Mouse (Mus musculus): ENCODE data around the gene Chst10.
A peak's percentile ranks its signal among the peaks of the same experiment; 100 is the strongest.

Chst10 gene

DNA sequence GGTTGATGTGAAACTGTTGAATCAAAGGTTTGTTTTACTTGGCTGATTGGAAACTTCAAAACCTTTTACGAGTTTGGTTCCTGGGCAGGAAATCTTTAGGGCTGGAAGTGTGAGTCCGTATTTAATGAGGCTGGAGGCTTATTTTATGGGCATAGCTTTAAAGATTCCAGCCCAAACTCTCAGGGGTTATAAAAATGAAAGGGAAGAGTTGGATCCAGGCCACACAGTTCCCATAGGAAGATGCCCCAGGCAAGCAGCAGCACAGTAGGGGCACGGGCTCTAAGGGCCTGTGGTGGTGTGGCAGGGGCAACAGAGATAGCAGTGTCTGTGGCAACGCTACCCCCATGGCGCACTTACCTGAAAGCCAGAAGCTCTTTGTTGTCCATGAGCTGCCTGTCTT lies 31.7 kb downstream of the Chst10 start:
- no peak for DNase-seq

DNA sequence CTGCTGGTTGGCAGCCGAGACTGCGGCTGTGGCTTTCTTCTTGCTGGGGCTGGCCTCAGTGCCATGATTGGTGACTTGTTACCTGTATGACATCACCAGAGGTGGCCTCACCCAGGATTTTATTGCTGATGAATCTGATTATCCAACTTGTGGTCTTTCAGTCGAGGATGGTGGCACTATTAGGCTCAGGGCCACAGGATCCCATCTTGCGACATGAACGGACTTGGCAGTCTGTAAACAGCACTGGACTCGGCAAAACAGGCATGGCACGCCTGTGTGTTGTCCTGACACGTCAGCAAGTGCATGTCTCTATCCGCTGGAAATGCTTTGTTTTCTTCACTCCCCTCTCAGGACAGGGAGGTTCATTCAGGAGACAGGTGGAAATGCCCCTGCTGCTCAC lies 33.6 kb downstream of the Chst10 start:
- no peak for DNase-seq

DNA sequence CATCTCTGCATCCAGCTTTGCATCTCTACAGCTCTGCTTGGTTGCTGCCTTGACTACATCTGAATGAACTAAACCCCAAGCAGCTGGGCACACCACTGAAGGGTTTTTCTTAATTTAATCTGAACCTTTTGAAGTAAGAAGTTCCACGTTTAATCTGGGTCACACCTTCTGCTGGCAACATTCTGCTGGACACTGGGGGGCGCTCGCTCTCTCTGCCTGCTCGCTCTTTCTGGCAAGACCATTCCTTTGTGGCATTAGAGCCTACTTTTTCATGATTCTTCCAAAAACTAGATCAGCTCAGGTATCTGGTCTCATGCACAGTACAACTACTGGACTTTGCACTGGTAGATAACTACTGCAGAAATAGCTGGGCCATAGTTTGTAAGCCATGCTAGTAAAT lies 35.7 kb downstream of the Chst10 start:
- DNase-seq: peak; percentile 17

DNA sequence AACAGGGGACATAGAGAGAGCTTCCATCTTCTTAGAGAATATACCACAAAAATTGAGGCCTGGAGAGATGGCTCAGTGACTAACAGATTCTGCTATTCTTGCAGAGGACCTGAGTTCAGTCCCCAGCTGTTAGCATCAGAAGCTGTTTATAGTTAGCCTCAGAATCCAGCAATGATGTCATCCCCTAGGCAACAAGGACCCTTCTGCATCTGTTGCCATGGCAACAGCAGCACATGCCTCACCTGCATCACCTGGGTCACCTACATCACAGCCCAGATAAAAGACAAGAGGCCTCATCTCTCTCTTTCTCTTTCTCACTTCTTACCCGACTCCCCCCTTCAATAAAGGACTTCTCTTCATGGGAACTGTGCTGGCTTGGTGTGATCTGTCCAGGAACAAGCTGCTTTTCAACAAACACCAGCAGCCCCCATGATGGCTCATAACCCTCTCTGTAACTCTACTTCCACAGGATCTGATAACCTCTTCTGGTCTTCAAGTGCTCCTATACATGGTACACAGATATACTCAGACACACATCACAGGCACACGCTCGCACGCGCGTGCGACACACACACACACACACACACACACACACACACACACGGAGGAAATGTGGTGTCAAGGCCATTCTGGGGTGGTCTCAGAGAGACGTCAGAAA lies 37.0 kb downstream of the Chst10 start:
- DNase-seq: no peak

GRCm38 (mm10) chr1:38860207-38860606 lies 37.8 kb downstream of the Chst10 start:
- DNase-seq: no peak

DNA sequence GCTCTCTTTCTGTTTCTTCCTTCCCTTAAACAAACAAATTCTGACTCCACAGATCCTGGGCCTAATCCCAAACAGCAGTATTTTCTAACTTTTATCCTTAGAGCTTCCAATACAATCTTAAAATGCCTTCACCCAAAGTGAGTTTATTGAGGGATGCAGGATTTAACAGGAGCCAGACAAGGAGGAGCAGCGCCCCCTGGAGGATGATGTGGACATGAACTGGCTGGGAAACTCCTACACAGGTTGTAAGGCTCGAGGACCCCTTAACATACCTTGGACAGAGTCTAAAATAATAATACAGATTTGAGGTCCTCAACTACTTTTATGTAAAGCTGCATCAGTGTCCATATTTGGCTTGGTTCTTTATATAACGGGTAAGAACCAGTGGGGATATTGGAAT lies 41.8 kb downstream of the Chst10 start:
- peak; percentile 82 for DNase-seq

- DNase-seq: no peak
These were observed 45.7 kb downstream of the Chst10 start for GRCm38 (mm10) chr1:38852250-38852649.

DNA sequence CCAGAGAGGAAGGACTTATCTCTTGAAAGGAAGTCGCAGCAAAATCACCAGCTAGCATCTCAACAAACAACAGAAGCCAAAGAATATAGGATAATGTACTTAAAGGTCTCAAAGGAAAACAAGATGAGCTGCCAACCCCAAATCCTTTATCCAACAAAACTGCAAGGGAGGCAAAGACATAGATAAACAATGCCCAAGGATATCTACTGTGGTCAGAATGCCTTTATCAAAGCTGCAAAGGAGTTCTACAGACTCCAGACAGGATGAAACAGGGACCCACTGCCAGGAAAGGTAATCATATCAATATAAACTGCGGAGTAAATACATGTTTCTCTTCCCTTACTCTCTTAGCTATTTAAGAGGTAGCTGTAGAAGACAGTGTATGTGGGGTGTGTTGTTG lies 47.3 kb downstream of the Chst10 start:
- no peak for DNase-seq

- no peak for DNase-seq
These were observed 49.3 kb downstream of the Chst10 start for GRCm38 (mm10) chr1:38848451-38849289.

DNA sequence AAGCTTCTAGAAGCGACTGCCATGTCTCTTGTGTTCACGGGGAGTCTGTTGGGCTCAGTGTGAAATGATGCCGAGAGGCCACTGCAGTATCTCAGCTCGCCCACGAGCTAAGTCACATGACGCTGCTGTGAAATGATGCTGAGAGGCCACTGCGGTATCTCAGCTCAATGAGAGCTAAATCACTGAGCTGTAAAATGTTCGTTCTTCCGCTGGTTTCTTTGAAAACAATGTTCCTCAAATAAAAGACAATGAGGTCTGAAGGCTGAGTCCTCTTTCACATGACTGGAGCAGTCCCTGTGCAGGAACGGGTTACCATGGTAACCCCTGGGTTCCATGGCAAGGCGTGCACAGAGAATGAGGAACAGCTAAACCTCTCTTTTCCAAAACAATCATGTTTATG lies 50.0 kb downstream of the Chst10 start:
- peak; percentile 79 for DNase-seq

DNA sequence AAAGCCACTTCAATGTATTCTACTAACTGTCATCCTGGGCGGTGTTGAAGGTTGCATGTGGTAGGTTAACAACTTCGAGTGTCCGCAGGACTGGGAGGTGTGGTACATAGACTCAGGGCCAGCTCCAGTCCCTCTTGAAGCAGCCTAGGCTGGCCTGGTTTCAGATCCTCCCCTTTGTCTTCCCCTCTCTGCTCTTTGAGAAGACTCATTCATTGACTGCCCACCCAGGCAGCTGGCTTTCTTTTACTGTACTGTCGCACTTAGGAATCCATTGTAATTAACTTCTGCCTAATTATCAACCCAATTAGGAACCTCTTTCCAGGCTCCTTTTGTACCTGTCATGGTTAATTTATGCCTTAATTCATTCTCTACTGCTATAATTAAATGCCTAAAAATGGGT lies 54.7 kb downstream of the Chst10 start:
- DNase-seq: no peak

DNA sequence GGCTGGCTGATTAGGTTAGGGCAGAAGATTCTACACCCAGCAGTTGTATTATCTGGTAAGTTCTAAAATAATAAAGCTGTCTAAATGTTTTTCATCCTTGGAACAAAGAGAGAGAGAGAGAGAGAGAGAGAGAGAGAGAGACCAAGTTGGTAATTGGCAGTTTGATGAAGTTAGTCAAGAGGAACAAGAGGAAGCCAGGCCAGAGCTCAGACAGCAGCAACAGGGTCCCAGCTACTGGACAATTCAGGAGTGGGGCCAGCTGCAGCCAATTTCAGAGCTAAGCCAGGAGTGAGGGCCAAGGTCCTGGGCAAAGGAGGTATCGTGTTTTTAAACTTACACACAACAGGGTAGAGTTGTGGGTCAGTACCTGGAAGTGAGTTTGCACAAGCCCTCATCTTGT lies 55.1 kb downstream of the Chst10 start:
- no peak for DNase-seq

DNA sequence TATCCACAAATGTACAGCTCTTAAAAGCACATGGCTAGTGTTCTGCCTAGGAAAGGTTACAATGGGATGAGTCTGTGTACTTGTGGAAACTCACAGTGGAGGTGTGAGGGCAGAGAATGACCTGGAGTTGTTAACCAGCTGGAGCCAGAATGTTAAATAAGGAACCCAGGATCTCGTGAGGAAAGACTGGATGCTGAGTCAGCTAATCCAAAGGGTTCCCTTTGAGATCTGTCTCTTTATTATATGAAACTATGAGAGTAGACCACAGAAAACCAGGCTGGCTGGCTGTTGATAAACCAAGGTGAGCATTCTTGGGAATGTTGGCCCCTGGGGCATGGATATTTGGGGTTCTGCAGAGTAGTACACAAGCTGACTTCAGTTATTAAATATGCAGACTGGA lies 58.0 kb downstream of the Chst10 start:
- no peak for DNase-seq

DNA sequence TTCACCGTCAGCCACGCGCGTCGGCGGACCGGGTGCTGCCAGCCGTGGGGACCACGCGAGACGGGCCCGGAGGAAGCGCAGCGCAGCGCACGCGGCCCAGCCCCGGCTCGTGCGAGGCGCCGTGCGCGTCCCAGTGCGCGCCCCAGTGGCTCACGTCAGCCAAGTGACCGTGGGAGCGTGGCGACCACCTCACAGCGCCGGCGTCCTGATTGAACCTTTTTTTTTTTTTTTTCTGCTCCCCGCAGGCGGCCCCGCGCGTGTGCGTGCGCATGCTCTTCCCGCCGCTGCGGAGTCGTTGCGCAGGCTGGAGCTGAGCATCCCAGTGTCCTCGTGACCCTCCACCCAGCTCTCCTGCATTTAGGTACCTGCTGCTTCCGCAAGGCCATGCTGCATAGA lies 61.5 kb downstream of the Chst10 start, which contains the start of gene Lonrf2:
TSS of gene Lonrf2 (minus strand) at position 235 of the 396 bp plus-strand sequence.
- DNase-seq: peak; percentile 71

GRCm38 (mm10) chr1:38835568-38836476 lies 62.1 kb downstream of the Chst10 start:
- peak; percentile 78 for DNase-seq

DNA sequence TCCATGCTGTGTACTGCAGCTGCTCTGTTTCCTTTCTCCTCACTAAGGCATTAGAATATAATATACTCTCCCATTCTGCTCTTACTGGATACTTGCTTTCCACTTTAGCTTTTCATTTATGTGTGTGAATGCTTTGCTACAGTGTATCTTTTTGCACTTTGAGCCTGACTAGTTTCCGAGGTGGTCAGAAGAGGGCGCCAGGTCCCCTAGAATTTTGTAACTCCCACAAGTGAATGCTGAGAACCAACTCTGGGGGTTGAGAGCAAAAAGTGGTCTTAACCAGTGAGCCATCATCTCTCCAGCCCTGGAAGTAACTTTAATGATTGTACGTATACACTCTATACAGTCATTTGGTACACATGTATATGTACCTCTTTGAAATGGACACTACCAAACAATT lies 63.1 kb downstream of the Chst10 start:
- peak; percentile 53 for DNase-seq

DNA sequence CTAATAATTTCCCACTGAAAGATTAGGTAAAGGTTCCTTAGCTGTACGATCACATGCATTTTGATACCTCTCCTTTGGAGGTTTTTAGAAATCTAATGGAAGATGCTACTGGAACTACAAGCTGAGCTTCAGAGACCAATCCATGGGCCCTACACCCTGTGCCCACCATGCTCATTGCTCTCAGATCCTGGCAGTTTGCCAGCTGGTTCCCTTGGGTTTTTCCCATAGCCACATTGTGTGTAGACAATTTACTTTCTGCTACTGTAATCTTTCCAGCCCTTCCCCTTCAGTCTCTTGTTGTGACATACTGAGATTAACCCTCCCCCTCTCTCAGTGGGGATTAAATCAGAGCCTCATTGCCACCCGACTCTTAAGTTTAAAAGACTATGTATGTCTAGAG lies 73.0 kb downstream of the Chst10 start:
- no peak for DNase-seq

GRCm38 (mm10) chr1:38823851-38824250 lies 74.1 kb downstream of the Chst10 start:
- DNase-seq: no peak

- no peak for DNase-seq
These were observed 78.3 kb downstream of the Chst10 start for GRCm38 (mm10) chr1:38819691-38820090.

- no peak for DNase-seq
These were observed 80.3 kb downstream of the Chst10 start for GRCm38 (mm10) chr1:38817671-38818070.

DNA sequence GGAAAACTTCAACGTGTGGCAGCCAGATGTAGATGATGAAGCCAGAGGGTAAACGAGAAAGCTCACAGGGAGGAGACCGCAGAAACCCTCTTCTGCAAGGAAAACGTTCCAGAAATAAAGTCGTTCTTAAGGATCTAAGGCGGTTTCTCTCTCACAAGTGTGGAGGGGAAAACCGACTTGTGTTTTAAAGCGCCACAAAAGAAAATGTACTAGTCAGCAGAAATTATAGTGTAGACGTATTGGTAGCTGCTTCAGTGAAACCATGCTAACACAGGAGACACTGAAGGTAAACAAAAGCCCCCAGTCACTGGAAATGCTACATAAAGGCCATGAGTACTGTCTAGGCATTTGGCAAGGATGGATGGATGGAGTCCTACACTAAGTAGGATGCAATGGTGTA lies 80.7 kb downstream of the Chst10 start:
- DNase-seq: no peak

GRCm38 (mm10) chr1:38816306-38816705 lies 81.7 kb downstream of the Chst10 start:
- no peak for DNase-seq
